ENCODE assay signal across 8 mouse cellular contexts in genomic region chr5:125156418-125157205, GRCm38 (mm10). TPM values are rescaled to one million over a fixed set of nuclear protein-coding genes. Genes with fewer than 3 reads are reported as not detected.
DNase-seq lines count a peak whose midpoint lies in the region; ATAC-seq and TF ChIP-seq lines count a peak whose summit lies in the region.

No protein-coding gene starts in this region.

- no peak for DNase-seq in kidney, adult 8-10 months
- DNase-seq in MEL (ENCODE audit: low read depth, low spot score): no peak
- DNase-seq in forebrain, embryonic 14.5 days (ENCODE audit: low spot score): no peak
- DNase-seq in lung, postnatal 4 days: peak; percentile 61 to 80
- DNase-seq in layer of hippocampus, adult 9-10 months (ENCODE audit: low spot score): no peak
- DNase-seq in right cerebral cortex, postnatal 25 days: no peak
- no peak for DNase-seq in left cerebral cortex, adult 11 months (ENCODE audit: low spot score)

- peaks cover 88% of the 10 kb centered on the region for H3K4me1 ChIP-seq in kidney, embryonic 14.5 days (ENCODE audit: control insufficient read depth, insufficient read depth, low read length)
- H3K4me1 ChIP-seq in MEL (ENCODE audit: control insufficient read depth in 1 of 2, insufficient read depth in 2 of 2, low read length in 2 of 2): peaks cover 33 to 41% of the 10 kb centered on the region in 2 experiments
- H3K4me1 ChIP-seq in forebrain, embryonic 14.5 days (ENCODE audit: control insufficient read depth, insufficient read depth, low read length): peaks cover 93% of the 10 kb centered on the region

- no peak overlapping the region for H3K4me3 ChIP-seq in kidney, embryonic 14.5 days (ENCODE audit: low read length)
- no peak overlapping the region for H3K4me3 ChIP-seq in MEL (ENCODE audit: control insufficient read depth in 1 of 2, insufficient read depth in 1 of 2, low read depth in 2 of 2, low read length in 2 of 2)
- no peak overlapping the region for H3K4me3 ChIP-seq in forebrain, embryonic 14.5 days (ENCODE audit: low read depth, low read length)

- no peak for TF ChIP-seq EP300 in MEL (IDR thresholded peaks at IDR 0.05; ENCODE audit: low read depth in 1 of 2, low read length in 2 of 2)

- H3K4me2 ChIP-seq in kidney, embryonic 14.5 days (replicated peaks; ENCODE audit: low read depth, low read length): no peak overlapping the region
- no peak overlapping the region for H3K4me2 ChIP-seq in forebrain, embryonic 14.5 days (ENCODE audit: low read length)

- peaks cover 6% of the 10 kb centered on the region; the same call in 1 of the 2 replicates for H3K36me3 ChIP-seq in kidney, embryonic 14.5 days (ENCODE audit: control insufficient read depth, insufficient read depth, low read length)
- H3K36me3 ChIP-seq in MEL (ENCODE audit: control insufficient read depth in 1 of 2, insufficient read depth in 2 of 2, low read length in 2 of 2): peaks cover 0 to 40% of the 10 kb centered on the region in 2 experiments; a peak in 2 of 4 replicates
- no peaks in the 10 kb centered on the region for H3K36me3 ChIP-seq in forebrain, embryonic 14.5 days (ENCODE audit: control insufficient read depth, insufficient read depth, low read length)

- H3K27me3 ChIP-seq in kidney, embryonic 14.5 days (ENCODE audit: control insufficient read depth, insufficient read depth, low read length): no peaks in the 10 kb centered on the region
- no peaks in the 10 kb centered on the region for H3K27me3 ChIP-seq in MEL (ENCODE audit: control insufficient read depth in 1 of 2, insufficient read depth in 2 of 2, low read length in 2 of 2)
- H3K27me3 ChIP-seq in forebrain, embryonic 14.5 days (replicated peaks; ENCODE audit: control insufficient read depth, insufficient read depth, low read length): no peaks in the 10 kb centered on the region

- no peak for TF ChIP-seq CTCF in MEL (IDR thresholded peaks at IDR 0.05 in 2 of 3, conservative IDR thresholded peaks at IDR 0.05 in 1 of 3; ENCODE audit: control insufficient read depth in 1 of 3, insufficient read depth in 1 of 3, low read depth in 2 of 3, low read length in 3 of 3, poor library complexity in 1 of 3, severe bottlenecking in 1 of 3)

- WGBS in kidney, embryonic 14.5 days: 59% methylated on average over 22 of the region's 22 CpGs
- WGBS in forebrain, embryonic 14.5 days: 60% methylated on average over 22 of the region's 22 CpGs

- ATAC-seq in kidney, embryonic 14.5 days (ENCODE audit: low FRiP score, low TSS enrichment): no peak
- 0 out of 2 replicates have a peak, but pooled peaks have one; percentile 7 for ATAC-seq in forebrain, embryonic 14.5 days

- no peak for TF ChIP-seq RAD21 in MEL (IDR thresholded peaks at IDR 0.05; ENCODE audit: low read depth, low read length)

- no peaks in the 10 kb centered on the region for H3K9me3 ChIP-seq in kidney, embryonic 14.5 days (ENCODE audit: control insufficient read depth, low read length)
- no peaks in the 10 kb centered on the region for H3K9me3 ChIP-seq in MEL (replicated peaks; ENCODE audit: insufficient read depth, low read length)
- no peaks in the 10 kb centered on the region for H3K9me3 ChIP-seq in forebrain, embryonic 14.5 days (replicated peaks; ENCODE audit: control insufficient read depth, low read length)

- 0 out of 2 replicates have a peak overlapping the region, but pooled peaks have one; percentile 4 for H3K27ac ChIP-seq in kidney, embryonic 14.5 days (ENCODE audit: low read depth, low read length)
- no peak overlapping the region for H3K27ac ChIP-seq in MEL (ENCODE audit: control insufficient read depth, low read depth, low read length)
- peak overlapping the region; percentile 97 for H3K27ac ChIP-seq in forebrain, embryonic 14.5 days (ENCODE audit: low read depth, low read length)

- H3K9ac ChIP-seq in kidney, embryonic 14.5 days (ENCODE audit: low read depth, low read length): no peak overlapping the region
- no peak overlapping the region for H3K9ac ChIP-seq in MEL (ENCODE audit: control insufficient read depth, low read depth, low read length, poor library complexity, severe bottlenecking)
- H3K9ac ChIP-seq in forebrain, embryonic 14.5 days (ENCODE audit: low read length): peak overlapping the region; percentile 21

- peaks cover 38% of the 10 kb centered on the region for H3K79me2 ChIP-seq in MEL (ENCODE audit: control insufficient read depth, insufficient read depth, low read length, poor library complexity)

- TF ChIP-seq POLR2A in MEL (IDR thresholded peaks at IDR 0.05; ENCODE audit: control insufficient read depth in 1 of 2, insufficient read depth in 1 of 2, low read depth in 1 of 2, low read length in 2 of 2, poor library complexity in 1 of 2): no peak

TF ChIP-seq in MEL, 35 proteins besides CTCF, POLR2A, EP300 and RAD21:
- TF ChIP-seq MAZ (IDR thresholded peaks at IDR 0.05; ENCODE audit: low read depth, low read length) (0 out of 2 replicates have a peak, but pooled peaks have one; percentile 14), TAL1 (IDR thresholded peaks at IDR 0.05; ENCODE audit: low read length) (no peak)

RNA-seq across cellular contexts. Expression of gene Ncor2, which starts 22.4 kb away (rescaled TPM):
- 34.6 and 35.0 TPM in 2 replicates for polyA plus RNA-seq in kidney, embryonic 14.5 days (2014; fragmentation: Nextera tagmentation; extraction: Ambion mirVana)
- 5.0 and 7.7 TPM in 2 replicates for total RNA-seq in MEL (2012; rRNA removed)
- polyA plus RNA-seq in MEL (2012; ENCODE audit: insufficient read depth in 1 of 2, insufficient read length in 2 of 2, low read depth in 1 of 2, low replicate concordance in 2 of 2, missing spikeins in 1 of 2): 10 to 100 TPM in 1 of 2 experiments, not detected in 1; 46.8 TPM
- polyA plus RNA-seq in forebrain, embryonic 14.5 days (2014; fragmentation: Nextera tagmentation; extraction: Ambion mirVana): 15.1 and 22.3 TPM in 2 replicates

Comparison
In these comparisons a context has a peak if more than half of its experiments do, and no peak if none do; other contexts are left out.
1. DNase-seq: peak in lung, postnatal 4 days (2 of 2); none in kidney, adult 8-10 months (0 of 2), MEL (single experiment), forebrain, embryonic 14.5 days (single experiment), layer of hippocampus, adult 9-10 months (single experiment), right cerebral cortex, postnatal 25 days (single experiment) and left cerebral cortex, adult 11 months (single experiment).